Mouse (Mus musculus): ENCODE measurements at regions not wholly inside any gene's neighbourhood (a gene's known extent, or its start where the extent isn't known, plus 50 kb on each side); places are given as distances from the start of the nearest gene placed in this dataset.

GRCm38 (mm10) chr3:156256719-156257118 is 304.9 kb upstream of the Negr1 start:
- H3K9me3 ChIP-seq (replicated peaks) = no peaks in the 10 kb centered on the region
- no peaks in the 10 kb centered on the region for H3K4me1 ChIP-seq (replicated peaks)
- H3K4me2 ChIP-seq = no peak overlapping the region
- WGBS = 87% methylated on average over 7 of the region's 7 CpGs
- no peaks in the 10 kb centered on the region for H3K27me3 ChIP-seq (replicated peaks)
- H3K4me3 ChIP-seq = no peak overlapping the region
- no peak overlapping the region for H3K9ac ChIP-seq
- no peak for ATAC-seq (ENCODE audit: insufficient number of reproducible peaks, low FRiP score)
- no peak overlapping the region for H3K27ac ChIP-seq (ENCODE audit: poor library complexity, severe bottlenecking)
- no peaks in the 10 kb centered on the region for H3K36me3 ChIP-seq

GRCm38 (mm10) chr3:156264654-156265053 is 296.9 kb upstream of the Negr1 start:
- no peak for ATAC-seq (ENCODE audit: insufficient number of reproducible peaks, low FRiP score)
- 88% methylated on average over 6 of the region's 6 CpGs for WGBS
- no peak overlapping the region for H3K9ac ChIP-seq
- no peaks in the 10 kb centered on the region for H3K4me1 ChIP-seq (replicated peaks)
- no peaks in the 10 kb centered on the region for H3K36me3 ChIP-seq
- no peak overlapping the region for H3K4me2 ChIP-seq
- H3K27me3 ChIP-seq (replicated peaks) = no peaks in the 10 kb centered on the region
- no peak overlapping the region for H3K27ac ChIP-seq (ENCODE audit: poor library complexity, severe bottlenecking)
- no peaks in the 10 kb centered on the region for H3K9me3 ChIP-seq (replicated peaks)
- H3K4me3 ChIP-seq = no peak overlapping the region

- ATAC-seq (ENCODE audit: insufficient number of reproducible peaks, low FRiP score) = no peak
- Histone ChIP-seq H3K36me3 (no peaks in the 10 kb centered on the region), H3K4me1 (replicated peaks) (no peaks in the 10 kb centered on the region), H3K9me3 (replicated peaks) (no peaks in the 10 kb centered on the region), H3K4me3 (no peak overlapping the region), H3K27ac (ENCODE audit: poor library complexity, severe bottlenecking) (no peak overlapping the region), H3K9ac (no peak overlapping the region), H3K27me3 (replicated peaks) (no peaks in the 10 kb centered on the region), H3K4me2 (no peak overlapping the region)
- WGBS = 63% methylated on average over 4 of the region's 4 CpGs
Observed at GRCm38 (mm10) chr3:156267727-156268126, 293.9 kb upstream of the Negr1 start.

- Histone ChIP-seq H3K4me1 (replicated peaks) (peaks cover 6% of the 10 kb centered on the region; the same call in 1 of the 2 replicates), H3K4me2 (no peak overlapping the region), H3K9me3 (replicated peaks) (no peaks in the 10 kb centered on the region), H3K36me3 (no peaks in the 10 kb centered on the region), H3K9ac (no peak overlapping the region), H3K27me3 (replicated peaks) (no peaks in the 10 kb centered on the region), H3K27ac (ENCODE audit: poor library complexity, severe bottlenecking) (no peak overlapping the region), H3K4me3 (no peak overlapping the region)
- 63% methylated on average over 3 of the region's 3 CpGs for WGBS
- no peak for ATAC-seq (ENCODE audit: insufficient number of reproducible peaks, low FRiP score)
Observed at GRCm38 (mm10) chr3:156299984-156300770, 261.4 kb upstream of the Negr1 start.

- Histone ChIP-seq H3K4me2 (no peak overlapping the region), H3K9me3 (replicated peaks) (no peaks in the 10 kb centered on the region), H3K9ac (no peak overlapping the region), H3K4me3 (no peak overlapping the region), H3K27me3 (replicated peaks) (no peaks in the 10 kb centered on the region), H3K4me1 (replicated peaks) (peaks cover 6% of the 10 kb centered on the region; the same call in 1 of the 2 replicates), H3K27ac (ENCODE audit: poor library complexity, severe bottlenecking) (no peak overlapping the region), H3K36me3 (no peaks in the 10 kb centered on the region)
- WGBS = 84% methylated on average over 1 of the region's 1 CpGs
- no peak for ATAC-seq (ENCODE audit: insufficient number of reproducible peaks, low FRiP score)
Observed at GRCm38 (mm10) chr3:156301302-156301701, 260.3 kb upstream of the Negr1 start.

GRCm38 (mm10) chr3:156301745-156302144 is 259.8 kb upstream of the Negr1 start:
- Histone ChIP-seq H3K27ac (ENCODE audit: poor library complexity, severe bottlenecking) (no peak overlapping the region), H3K4me3 (no peak overlapping the region), H3K9me3 (replicated peaks) (no peaks in the 10 kb centered on the region), H3K27me3 (replicated peaks) (no peaks in the 10 kb centered on the region), H3K36me3 (no peaks in the 10 kb centered on the region), H3K4me2 (no peak overlapping the region), H3K9ac (no peak overlapping the region), H3K4me1 (replicated peaks) (peaks cover 6% of the 10 kb centered on the region; the same call in 1 of the 2 replicates)
- ATAC-seq (ENCODE audit: insufficient number of reproducible peaks, low FRiP score) = no peak
- 73% methylated on average over 3 of the region's 3 CpGs for WGBS

GRCm38 (mm10) chr3:156304174-156304573 is 257.4 kb upstream of the Negr1 start:
- Histone ChIP-seq H3K27ac (ENCODE audit: poor library complexity, severe bottlenecking) (no peak overlapping the region), H3K9me3 (replicated peaks) (no peaks in the 10 kb centered on the region), H3K4me3 (no peak overlapping the region), H3K9ac (no peak overlapping the region), H3K4me1 (replicated peaks) (peaks cover 6% of the 10 kb centered on the region; the same call in 1 of the 2 replicates), H3K27me3 (replicated peaks) (no peaks in the 10 kb centered on the region), H3K4me2 (no peak overlapping the region), H3K36me3 (no peaks in the 10 kb centered on the region)
- WGBS = 62% methylated on average over 4 of the region's 4 CpGs
- ATAC-seq (ENCODE audit: insufficient number of reproducible peaks, low FRiP score) = no peak

- H3K36me3 ChIP-seq = no peaks in the 10 kb centered on the region
- no peak overlapping the region for H3K4me3 ChIP-seq
- no peak overlapping the region for H3K9ac ChIP-seq
- no peaks in the 10 kb centered on the region for H3K9me3 ChIP-seq (replicated peaks)
- H3K4me2 ChIP-seq = no peak overlapping the region
- ATAC-seq (ENCODE audit: insufficient number of reproducible peaks, low FRiP score) = no peak
- H3K27me3 ChIP-seq (replicated peaks) = no peaks in the 10 kb centered on the region
- H3K4me1 ChIP-seq (replicated peaks) = peaks cover 4% of the 10 kb centered on the region; the same call in 1 of the 2 replicates
- no peak overlapping the region for H3K27ac ChIP-seq (ENCODE audit: poor library complexity, severe bottlenecking)
Observed at GRCm38 (mm10) chr3:156305064-156305463, 256.5 kb upstream of the Negr1 start.

- no peak overlapping the region for H3K4me3 ChIP-seq
- H3K36me3 ChIP-seq = no peaks in the 10 kb centered on the region
- H3K9me3 ChIP-seq (replicated peaks) = no peaks in the 10 kb centered on the region
- no peaks in the 10 kb centered on the region for H3K4me1 ChIP-seq (replicated peaks)
- H3K27me3 ChIP-seq (replicated peaks) = no peaks in the 10 kb centered on the region
- H3K27ac ChIP-seq (ENCODE audit: poor library complexity, severe bottlenecking) = no peak overlapping the region
- no peak overlapping the region for H3K9ac ChIP-seq
- 72% methylated on average over 6 of the region's 6 CpGs for WGBS
- no peak overlapping the region for H3K4me2 ChIP-seq
- no peak for ATAC-seq (ENCODE audit: insufficient number of reproducible peaks, low FRiP score)
Observed at GRCm38 (mm10) chr3:156335033-156335793, 226.4 kb upstream of the Negr1 start.

GRCm38 (mm10) chr3:156341484-156341883 is 220.1 kb upstream of the Negr1 start:
- Histone ChIP-seq H3K4me2 (no peak overlapping the region), H3K9me3 (replicated peaks) (no peaks in the 10 kb centered on the region), H3K9ac (no peak overlapping the region), H3K4me1 (replicated peaks) (no peaks in the 10 kb centered on the region), H3K36me3 (no peaks in the 10 kb centered on the region), H3K27ac (ENCODE audit: poor library complexity, severe bottlenecking) (no peak overlapping the region), H3K27me3 (replicated peaks) (no peaks in the 10 kb centered on the region), H3K4me3 (no peak overlapping the region)
- WGBS = 87% methylated on average over 1 of the region's 1 CpGs
- no peak for ATAC-seq (ENCODE audit: insufficient number of reproducible peaks, low FRiP score)

GRCm38 (mm10) chr3:156351727-156352126 is 209.9 kb upstream of the Negr1 start:
- Histone ChIP-seq H3K36me3 (no peaks in the 10 kb centered on the region), H3K9me3 (replicated peaks) (no peaks in the 10 kb centered on the region), H3K4me1 (replicated peaks) (no peaks in the 10 kb centered on the region), H3K4me2 (no peak overlapping the region), H3K4me3 (no peak overlapping the region), H3K27me3 (replicated peaks) (no peaks in the 10 kb centered on the region), H3K27ac (ENCODE audit: poor library complexity, severe bottlenecking) (no peak overlapping the region), H3K9ac (no peak overlapping the region)
- 51% methylated on average over 4 of the region's 4 CpGs for WGBS
- no peak for ATAC-seq (ENCODE audit: insufficient number of reproducible peaks, low FRiP score)

Measured in heart, embryonic 12.5 days (tissue).